Mouse (Mus musculus) megakaryocyte-erythroid progenitor cell, adult 5-6 weeks (primary cell): Measurements from ENCODE around the gene Kif3b. TPM values are rescaled to one million over a fixed set of nuclear protein-coding genes. Genes with fewer than 3 reads are reported as not detected.
"Not testable (repeated sequence)": the region's sequence is repeated elsewhere in the genome, so short reads cannot be mapped to it uniquely, and the experiment has no call there.

Experiments
- ATAC-seq: replicated peaks from 2 replicates; pipeline ENCODE4 v1.8.0; 2016; ENCODE audit warnings: mild to moderate bottlenecking, inconsistent platforms; ENCODE audit not compliant: severe bottlenecking, poor library complexity, low FRiP score, low TSS enrichment
- total RNA-seq, 2 experiments: library from RNA; stranded (forward) in 1 of 2; stranded (reverse) in 1 of 2; fragments of 200-1000, 215-1000 nt in 1 of 2; fragments of >200 nt in 1 of 2; fragmentation: Nextera tagmentation in 1 of 2; gene quantifications; 2 replicates each; pipeline ENCODE4 v1.2.3; 2014 to 2017

The Kif3b gene
- total RNA-seq (2014; fragmentation: Nextera tagmentation) (10.2 and 10.5 TPM in 2 replicates), total RNA-seq (2017) (8.6 and 10.3 TPM in 2 replicates)

GRCm38 (mm10) chr2:153290938-153291928 is at the start of gene Kif3b:
Gene Kif3b (plus strand): TSS chr2:153291413.
- peak; percentile 71 for ATAC-seq

GRCm38 (mm10) chr2:153242156-153242555 is 49.1 kb upstream of the Kif3b start:
- ATAC-seq, result no peak

DNA sequence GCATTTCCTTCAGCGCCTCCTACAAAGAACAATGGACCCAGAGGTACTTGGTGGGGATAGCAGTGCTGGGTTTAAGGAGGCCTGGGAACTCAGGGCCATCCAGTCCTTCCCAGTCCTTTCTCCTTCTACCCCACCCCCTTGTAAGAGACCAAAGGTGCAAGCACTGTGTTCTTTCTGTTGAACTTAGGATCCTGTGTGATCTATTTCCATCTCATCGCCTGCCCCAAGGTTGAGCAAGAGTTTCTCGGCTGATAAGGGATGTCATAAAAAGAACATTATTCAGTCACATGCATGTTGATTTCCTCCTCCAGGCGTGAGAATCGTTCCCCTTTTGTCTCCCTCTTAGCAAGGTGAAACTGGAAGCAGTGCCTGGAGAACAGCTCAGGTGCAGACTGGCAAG is 41.5 kb upstream of the Kif3b start:
- no peak for ATAC-seq

DNA sequence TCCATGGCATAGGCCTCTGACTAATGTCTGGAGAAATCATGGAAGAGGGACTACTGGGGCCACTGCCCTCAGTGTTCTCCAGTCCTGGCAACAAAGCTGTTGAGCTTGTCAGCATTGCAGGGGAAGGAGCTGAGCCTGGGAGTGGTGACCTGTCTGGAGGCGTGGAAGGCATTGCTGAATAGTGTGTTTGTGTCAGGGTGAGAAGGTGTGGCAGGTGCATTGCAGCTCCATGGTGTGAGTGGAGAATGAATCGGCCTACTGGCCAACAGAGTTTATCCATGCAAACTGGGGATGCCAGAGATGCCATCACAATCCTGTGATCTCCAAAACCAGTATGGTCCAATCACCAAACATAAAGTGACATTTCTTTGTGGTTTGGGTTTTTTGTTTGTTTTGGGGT is 34.6 kb upstream of the Kif3b start:
- ATAC-seq, result no peak

GRCm38 (mm10) chr2:153259030-153259863 is 32.0 kb upstream of the Kif3b start:
- ATAC-seq, result 0 out of 2 replicates have a peak, but pooled peaks have one; percentile 12

GRCm38 (mm10) chr2:153259864-153260674 is 31.1 kb upstream of the Kif3b start:
- peak; percentile 81 for ATAC-seq

GRCm38 (mm10) chr2:153263053-153263452 is 28.2 kb upstream of the Kif3b start:
- ATAC-seq, result no peak

DNA sequence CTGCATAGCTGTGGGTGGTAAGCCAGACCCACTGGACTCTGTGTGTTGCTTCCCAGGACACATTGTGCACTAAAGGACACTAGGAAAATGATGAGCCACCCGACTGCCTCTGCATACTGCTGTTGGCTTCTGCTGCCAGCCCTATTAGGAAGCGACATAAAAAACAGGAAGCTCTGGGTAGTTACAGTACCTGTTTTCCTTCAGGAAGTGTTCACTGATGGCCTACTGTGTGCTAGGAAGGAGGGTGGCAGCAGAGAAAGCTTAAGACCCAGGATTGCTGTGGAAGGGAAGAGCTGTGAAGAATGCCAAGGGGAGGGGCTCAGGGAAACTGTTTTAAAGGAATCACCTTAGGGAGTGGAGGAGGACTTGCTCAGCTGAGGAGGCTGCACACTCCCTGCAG is 23.9 kb upstream of the Kif3b start:
- ATAC-seq, result no peak

DNA sequence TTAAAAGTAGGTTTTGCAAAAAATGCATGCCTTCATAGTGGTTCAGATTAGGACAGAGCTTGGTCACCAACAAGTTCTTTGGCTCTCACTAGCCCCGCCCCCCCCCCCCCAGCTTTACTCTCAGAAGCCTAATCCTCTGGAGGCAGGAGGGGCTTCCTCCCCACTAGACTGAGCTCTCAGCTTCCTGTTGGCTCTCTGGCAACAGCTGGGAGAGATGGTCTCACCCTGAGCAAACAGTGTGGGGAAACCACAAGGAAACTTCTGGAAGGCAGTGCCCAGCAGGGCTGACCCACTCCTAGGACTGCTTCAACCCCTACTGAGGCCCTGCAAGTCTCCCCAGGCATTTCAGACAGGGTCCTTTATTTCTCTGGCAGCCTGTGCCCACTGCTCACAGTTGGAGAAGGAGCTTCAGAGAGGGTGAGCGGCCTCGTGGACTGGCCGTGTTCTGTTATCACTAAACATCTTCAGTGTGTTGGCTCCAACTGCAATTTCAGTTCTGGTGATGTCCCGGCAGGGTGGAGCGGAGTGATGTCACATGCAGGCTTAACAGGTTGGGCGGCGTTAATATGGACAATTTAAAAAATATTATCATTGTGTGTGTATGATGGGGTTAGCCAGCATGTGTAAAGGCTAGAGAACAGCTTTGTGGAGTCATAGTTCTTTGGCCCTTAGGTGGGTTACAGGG is 20.8 kb upstream of the Kif3b start:
- peak; percentile 83 for ATAC-seq

DNA sequence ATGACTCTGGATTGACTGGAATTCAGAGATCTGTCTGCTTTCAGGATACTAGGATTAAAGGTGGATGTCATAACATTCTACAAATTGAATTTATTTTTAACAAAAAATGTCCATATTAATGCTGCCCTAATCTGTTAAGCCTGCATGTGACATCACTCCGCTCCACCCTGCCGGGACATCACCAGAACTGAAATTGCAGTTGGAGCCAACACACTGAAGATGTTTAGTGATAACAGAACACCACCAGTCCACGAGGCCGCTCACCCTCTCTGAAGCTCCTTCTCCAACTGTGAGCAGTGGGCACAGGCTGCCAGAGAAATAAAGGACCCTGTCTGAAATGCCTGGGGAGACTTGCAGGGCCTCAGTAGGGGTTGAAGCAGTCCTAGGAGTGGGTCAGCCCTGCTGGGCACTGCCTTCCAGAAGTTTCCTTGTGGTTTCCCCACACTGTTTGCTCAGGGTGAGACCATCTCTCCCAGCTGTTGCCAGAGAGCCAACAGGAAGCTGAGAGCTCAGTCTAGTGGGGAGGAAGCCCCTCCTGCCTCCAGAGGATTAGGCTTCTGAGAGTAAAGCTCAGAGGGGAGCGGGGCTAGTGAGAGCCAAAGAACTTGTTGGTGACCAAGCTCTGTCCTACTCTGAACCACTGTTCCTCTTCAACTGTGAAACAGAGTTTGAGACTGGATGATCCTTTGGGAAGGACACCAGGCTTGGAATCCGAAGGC is 16.9 kb upstream of the Kif3b start:
- ATAC-seq, result peak; percentile 86

- ATAC-seq, result no peak
These were observed 16.3 kb upstream of the Kif3b start for GRCm38 (mm10) chr2:153274919-153275247.

DNA sequence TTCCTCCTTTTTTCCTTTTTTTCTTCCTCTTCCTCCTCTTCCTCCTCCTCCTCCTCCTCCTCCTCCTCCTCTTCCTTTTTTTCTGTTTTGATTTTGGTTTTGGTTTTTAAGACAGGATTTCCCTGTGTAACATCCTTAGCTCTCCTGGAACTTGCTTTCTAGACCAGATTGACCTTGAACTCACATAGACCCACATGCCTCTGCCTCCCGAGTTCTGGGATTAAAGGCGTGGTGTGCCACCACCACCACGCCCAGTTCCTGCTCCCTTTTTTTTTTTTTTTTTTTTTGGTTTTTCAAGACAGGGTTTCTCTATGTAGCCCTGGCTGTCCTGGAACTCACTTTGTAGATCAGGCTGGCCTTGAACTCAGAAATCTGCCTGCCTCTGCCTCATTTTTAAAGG is 15.6 kb upstream of the Kif3b start:
- not testable (repeated sequence) for ATAC-seq

DNA sequence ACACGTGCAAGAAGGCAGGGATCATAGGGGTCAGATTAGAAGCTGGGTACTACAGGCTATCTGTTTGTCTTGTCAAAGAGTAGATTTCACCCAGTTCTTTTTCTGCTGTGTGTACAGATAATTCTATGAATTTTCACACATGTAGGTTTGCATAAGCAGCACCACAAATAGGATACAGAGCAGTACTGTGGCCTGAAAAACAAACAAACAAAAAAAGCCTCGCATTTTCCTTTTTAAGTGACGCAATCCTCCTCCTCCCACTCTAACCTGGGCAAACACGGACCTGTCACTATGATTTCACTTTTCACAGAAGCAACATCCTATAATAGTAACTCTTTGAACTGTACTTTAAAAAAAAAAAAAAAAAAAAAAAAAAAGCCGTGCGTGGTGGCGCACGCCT is 14.8 kb upstream of the Kif3b start:
- ATAC-seq, result no peak

DNA sequence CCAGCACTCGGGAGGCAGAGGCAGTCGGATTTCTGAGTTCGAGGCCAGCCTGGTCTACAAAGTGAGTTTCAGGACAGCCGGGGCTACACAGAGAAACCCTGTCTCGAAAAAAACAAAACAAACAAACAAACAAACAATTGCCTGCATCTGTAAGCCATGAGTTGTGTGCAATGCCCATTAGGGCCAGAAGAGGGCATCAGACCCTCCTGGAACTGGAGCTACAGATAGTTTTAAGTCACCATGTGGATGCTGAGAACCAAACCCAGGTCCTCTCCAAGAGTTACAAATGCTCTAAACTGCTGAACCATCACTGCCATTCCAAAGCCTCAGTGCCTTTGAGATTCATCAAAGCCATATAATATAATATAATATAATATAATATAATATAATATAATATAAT is 14.4 kb upstream of the Kif3b start:
- not testable (repeated sequence) for ATAC-seq

DNA sequence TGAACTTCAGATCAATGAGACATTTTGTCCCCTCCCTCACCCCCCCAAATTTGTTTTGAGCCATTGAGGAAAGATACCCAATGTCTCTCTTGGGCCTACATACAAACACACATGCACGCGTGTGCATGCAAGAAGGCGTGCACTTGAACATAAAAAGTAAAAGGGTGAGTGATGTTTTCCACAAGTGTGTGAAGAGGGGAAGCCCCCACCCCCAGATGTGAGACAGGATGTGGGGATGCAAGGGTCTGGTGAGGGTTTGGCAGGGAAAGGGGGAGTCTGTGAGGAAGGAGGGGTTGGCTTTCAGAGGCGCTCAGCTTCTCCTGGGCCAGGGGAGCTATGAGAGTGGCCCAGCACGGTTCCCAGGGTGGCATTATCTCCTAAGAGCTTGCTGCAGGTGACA is 12.9 kb upstream of the Kif3b start:
- ATAC-seq, result no peak

- no peak for ATAC-seq
These were observed 7.3 kb upstream of the Kif3b start for GRCm38 (mm10) chr2:153283919-153284318.

GRCm38 (mm10) chr2:153286524-153286923 is 4.7 kb upstream of the Kif3b start:
- no peak; the same call in 1 of the 2 replicates for ATAC-seq

GRCm38 (mm10) chr2:153287835-153288234 is 3.4 kb upstream of the Kif3b start:
- no peak for ATAC-seq
